Mouse (Mus musculus): Measurements from ENCODE around the gene Znrf1. TPM values are rescaled to one million over a fixed set of nuclear protein-coding genes. Genes with fewer than 3 reads are reported as not detected.

Gene Znrf1
- polyA plus RNA-seq, 1 experiment from 2014 or later = 64.1 TPM

GRCm38 (mm10) chr8:111566326-111566725 lies 30.4 kb downstream of the Znrf1 start:
- DNase-seq (ENCODE audit: low spot score) (no peak), ATAC-seq (replicated peaks; ENCODE audit: low FRiP score) (no peak)
- Histone ChIP-seq H3K9ac (ENCODE audit: low read length) (no peak overlapping the region), H3K4me1 (replicated peaks; ENCODE audit: control insufficient read depth, insufficient read depth, low read length) (no peaks in the 10 kb centered on the region; the same call in 1 of the 2 replicates), H3K36me3 (ENCODE audit: control insufficient read depth, insufficient read depth, low read length) (no peaks in the 10 kb centered on the region), H3K27me3 (ENCODE audit: control insufficient read depth, insufficient read depth, low read length) (no peaks in the 10 kb centered on the region), H3K9me3 (ENCODE audit: control insufficient read depth, low read length) (no peaks in the 10 kb centered on the region), H3K4me2 (ENCODE audit: low read depth, low read length, severe bottlenecking) (no peak overlapping the region), H3K27ac (ENCODE audit: low read depth, low read length) (no peak overlapping the region), H3K4me3 (ENCODE audit: low read depth, low read length) (no peak overlapping the region)
- 60% methylated on average over 9 of the region's 9 CpGs for WGBS

GRCm38 (mm10) chr8:111567571-111567970 lies 31.7 kb downstream of the Znrf1 start:
- no peak overlapping the region for H3K9ac ChIP-seq (ENCODE audit: low read length)
- no peaks in the 10 kb centered on the region for H3K9me3 ChIP-seq (ENCODE audit: control insufficient read depth, low read length)
- ATAC-seq (replicated peaks; ENCODE audit: low FRiP score) (no peak), DNase-seq (ENCODE audit: low spot score) (no peak)
- H3K27me3 ChIP-seq (ENCODE audit: control insufficient read depth, insufficient read depth, low read length) = no peaks in the 10 kb centered on the region
- peaks cover under 1% of the 10 kb centered on the region; the same call in 1 of the 2 replicates for H3K4me1 ChIP-seq (replicated peaks; ENCODE audit: control insufficient read depth, insufficient read depth, low read length)
- 74% methylated on average over 3 of the region's 3 CpGs for WGBS
- no peaks in the 10 kb centered on the region for H3K36me3 ChIP-seq (ENCODE audit: control insufficient read depth, insufficient read depth, low read length)
- no peak overlapping the region for H3K4me2 ChIP-seq (ENCODE audit: low read depth, low read length, severe bottlenecking)
- no peak overlapping the region for H3K27ac ChIP-seq (ENCODE audit: low read depth, low read length)
- H3K4me3 ChIP-seq (ENCODE audit: low read depth, low read length) = no peak overlapping the region

DNA sequence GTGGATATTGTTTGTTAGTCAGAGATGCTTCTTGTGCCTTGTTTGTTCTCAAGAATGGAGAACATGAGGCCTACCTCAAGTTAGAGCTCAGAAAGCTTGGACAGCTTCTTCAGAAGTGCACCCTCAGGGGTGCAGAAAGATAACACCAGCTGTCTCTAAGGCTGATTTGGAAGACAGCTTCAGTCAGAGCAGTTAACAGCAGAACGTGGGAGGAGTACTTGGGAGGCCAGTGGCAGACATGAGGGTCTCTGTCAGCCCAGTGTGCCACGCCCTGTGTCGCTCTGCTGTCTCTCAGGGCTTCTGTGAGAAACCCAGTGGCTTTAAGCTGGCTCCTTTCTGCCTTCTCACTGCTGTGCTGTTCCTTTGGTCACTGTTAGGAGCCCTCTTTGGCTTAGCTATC lies 32.1 kb downstream of the Znrf1 start:
- no peak overlapping the region for H3K9ac ChIP-seq (ENCODE audit: low read length)
- H3K27me3 ChIP-seq (ENCODE audit: control insufficient read depth, insufficient read depth, low read length) = no peaks in the 10 kb centered on the region
- no peak for DNase-seq (ENCODE audit: low spot score)
- ATAC-seq (replicated peaks; ENCODE audit: low FRiP score) = no peak
- no peak overlapping the region for H3K4me3 ChIP-seq (ENCODE audit: low read depth, low read length)
- H3K4me1 ChIP-seq (replicated peaks; ENCODE audit: control insufficient read depth, insufficient read depth, low read length) = peaks cover 2% of the 10 kb centered on the region; the same call in 1 of the 2 replicates
- WGBS = 72% methylated on average over 3 of the region's 3 CpGs
- H3K27ac ChIP-seq (ENCODE audit: low read depth, low read length) = no peak overlapping the region
- no peaks in the 10 kb centered on the region for H3K36me3 ChIP-seq (ENCODE audit: control insufficient read depth, insufficient read depth, low read length)
- no peaks in the 10 kb centered on the region for H3K9me3 ChIP-seq (ENCODE audit: control insufficient read depth, low read length)
- no peak overlapping the region for H3K4me2 ChIP-seq (ENCODE audit: low read depth, low read length, severe bottlenecking)

- WGBS = 86% methylated on average over 4 of the region's 4 CpGs
- no peak for DNase-seq (ENCODE audit: low spot score)
- no peak for ATAC-seq (replicated peaks; ENCODE audit: low FRiP score)
- Histone ChIP-seq H3K27ac (ENCODE audit: low read depth, low read length) (no peak overlapping the region), H3K4me1 (replicated peaks; ENCODE audit: control insufficient read depth, insufficient read depth, low read length) (peaks cover 4% of the 10 kb centered on the region; the same call in 1 of the 2 replicates), H3K9me3 (ENCODE audit: control insufficient read depth, low read length) (no peaks in the 10 kb centered on the region), H3K27me3 (ENCODE audit: control insufficient read depth, insufficient read depth, low read length) (no peaks in the 10 kb centered on the region), H3K9ac (ENCODE audit: low read length) (no peak overlapping the region), H3K4me3 (ENCODE audit: low read depth, low read length) (no peak overlapping the region), H3K36me3 (ENCODE audit: control insufficient read depth, insufficient read depth, low read length) (no peaks in the 10 kb centered on the region), H3K4me2 (ENCODE audit: low read depth, low read length, severe bottlenecking) (no peak overlapping the region)
Observed at GRCm38 (mm10) chr8:111569926-111570325, 34.0 kb downstream of the Znrf1 start.

- WGBS = 71% methylated on average over 2 of the region's 2 CpGs
- peaks cover 4% of the 10 kb centered on the region; the same call in 1 of the 2 replicates for H3K4me1 ChIP-seq (replicated peaks; ENCODE audit: control insufficient read depth, insufficient read depth, low read length)
- ATAC-seq (replicated peaks; ENCODE audit: low FRiP score) = no peak
Observed at GRCm38 (mm10) chr8:111570432-111570831, 34.5 kb downstream of the Znrf1 start.

DNA sequence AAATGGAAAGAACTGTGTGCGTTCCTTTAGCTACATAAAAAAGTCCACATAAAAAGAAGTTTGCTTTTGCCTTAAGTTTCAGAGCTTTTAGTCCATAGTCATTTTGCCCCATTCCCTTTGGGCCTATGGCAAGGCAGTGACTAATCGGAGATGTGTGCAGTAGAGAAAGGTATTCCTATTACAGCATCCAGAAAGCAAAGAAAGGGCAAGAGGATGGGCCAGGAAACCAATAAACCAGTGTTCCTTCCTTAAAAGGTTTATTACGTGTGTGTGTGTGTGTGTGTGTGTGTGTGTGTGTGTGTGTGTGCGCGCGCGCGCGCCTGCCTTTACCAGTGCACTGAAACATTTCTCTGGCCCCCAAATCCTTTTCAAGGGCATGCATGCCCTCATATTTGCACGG lies 35.8 kb downstream of the Znrf1 start:
- Histone ChIP-seq H3K27ac (ENCODE audit: low read depth, low read length) (no peak overlapping the region), H3K9ac (ENCODE audit: low read length) (no peak overlapping the region), H3K4me2 (ENCODE audit: low read depth, low read length, severe bottlenecking) (no peak overlapping the region), H3K9me3 (ENCODE audit: control insufficient read depth, low read length) (no peaks in the 10 kb centered on the region), H3K27me3 (ENCODE audit: control insufficient read depth, insufficient read depth, low read length) (no peaks in the 10 kb centered on the region), H3K4me3 (ENCODE audit: low read depth, low read length) (no peak overlapping the region), H3K4me1 (replicated peaks; ENCODE audit: control insufficient read depth, insufficient read depth, low read length) (peaks cover 4% of the 10 kb centered on the region; the same call in 1 of the 2 replicates), H3K36me3 (ENCODE audit: control insufficient read depth, insufficient read depth, low read length) (no peaks in the 10 kb centered on the region)
- WGBS = 91% methylated on average over 10 of the region's 10 CpGs
- ATAC-seq (replicated peaks; ENCODE audit: low FRiP score) = no peak
- DNase-seq (ENCODE audit: low spot score) = no peak

More at GRCm38 (mm10) chr8:111570432-111570831, 34.5 kb downstream of the Znrf1 start:
- Histone ChIP-seq H3K27ac (ENCODE audit: low read depth, low read length) (no peak overlapping the region), H3K9ac (ENCODE audit: low read length) (no peak overlapping the region), H3K36me3 (ENCODE audit: control insufficient read depth, insufficient read depth, low read length) (no peaks in the 10 kb centered on the region), H3K4me2 (ENCODE audit: low read depth, low read length, severe bottlenecking) (no peak overlapping the region), H3K27me3 (ENCODE audit: control insufficient read depth, insufficient read depth, low read length) (no peaks in the 10 kb centered on the region), H3K9me3 (ENCODE audit: control insufficient read depth, low read length) (no peaks in the 10 kb centered on the region), H3K4me3 (ENCODE audit: low read depth, low read length) (no peak overlapping the region)
- DNase-seq (ENCODE audit: low spot score) = no peak

DNA sequence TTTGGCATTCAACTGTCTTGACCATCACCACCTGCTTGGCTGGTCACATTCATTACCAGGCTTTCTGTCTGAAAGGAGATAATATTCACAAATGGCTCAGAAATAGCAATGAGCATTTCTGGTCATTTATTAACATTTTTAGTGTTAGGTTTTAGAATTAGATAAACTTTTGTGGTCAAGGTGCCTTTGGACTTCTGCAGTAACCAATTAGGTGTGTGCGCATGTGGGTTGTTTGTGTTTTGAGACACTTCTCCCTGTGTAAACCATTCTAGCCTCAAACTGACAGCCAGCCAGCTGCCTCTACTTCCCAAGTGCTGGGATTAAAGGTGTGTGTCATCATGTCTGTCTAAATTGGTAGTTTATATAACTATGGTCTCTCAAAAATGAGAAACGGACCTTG lies 36.5 kb downstream of the Znrf1 start:
- H3K27ac ChIP-seq (ENCODE audit: low read depth, low read length) = no peak overlapping the region
- no peak overlapping the region for H3K4me2 ChIP-seq (ENCODE audit: low read depth, low read length, severe bottlenecking)
- no peaks in the 10 kb centered on the region for H3K36me3 ChIP-seq (ENCODE audit: control insufficient read depth, insufficient read depth, low read length)
- WGBS = 87% methylated on average over 2 of the region's 2 CpGs
- H3K9me3 ChIP-seq (ENCODE audit: control insufficient read depth, low read length) = no peaks in the 10 kb centered on the region
- H3K4me3 ChIP-seq (ENCODE audit: low read depth, low read length) = no peak overlapping the region
- H3K4me1 ChIP-seq (replicated peaks; ENCODE audit: control insufficient read depth, insufficient read depth, low read length) = peaks cover 4% of the 10 kb centered on the region; the same call in 1 of the 2 replicates
- ATAC-seq (replicated peaks; ENCODE audit: low FRiP score) = no peak
- no peak for DNase-seq (ENCODE audit: low spot score)
- no peak overlapping the region for H3K9ac ChIP-seq (ENCODE audit: low read length)
- H3K27me3 ChIP-seq (ENCODE audit: control insufficient read depth, insufficient read depth, low read length) = no peaks in the 10 kb centered on the region

DNA sequence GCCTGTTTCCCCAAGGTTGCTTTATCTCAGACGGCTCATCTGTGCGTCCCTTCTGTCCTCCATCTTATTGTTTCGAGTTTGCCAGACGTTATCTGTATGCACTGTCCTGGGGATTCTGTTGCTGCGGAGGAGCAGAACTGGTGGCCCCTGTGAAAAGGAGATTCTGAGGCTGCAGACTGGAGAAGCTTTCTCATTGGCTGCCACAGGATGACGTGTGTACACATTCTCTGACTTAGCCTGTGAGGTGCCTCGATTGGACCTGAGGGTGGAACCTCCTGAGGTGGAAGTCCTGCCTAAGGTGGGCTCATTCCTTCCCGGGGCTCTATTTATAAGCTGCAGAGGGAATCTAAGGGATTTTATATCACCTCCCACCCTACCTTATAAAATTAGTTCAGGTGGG lies 37.7 kb downstream of the Znrf1 start:
- no peak overlapping the region for H3K4me3 ChIP-seq (ENCODE audit: low read depth, low read length)
- H3K27me3 ChIP-seq (ENCODE audit: control insufficient read depth, insufficient read depth, low read length) = no peaks in the 10 kb centered on the region
- 26% methylated on average over 8 of the region's 8 CpGs for WGBS
- H3K36me3 ChIP-seq (ENCODE audit: control insufficient read depth, insufficient read depth, low read length) = no peaks in the 10 kb centered on the region
- H3K27ac ChIP-seq (ENCODE audit: low read depth, low read length) = no peak overlapping the region
- no peak overlapping the region for H3K4me2 ChIP-seq (ENCODE audit: low read depth, low read length, severe bottlenecking)
- H3K9me3 ChIP-seq (ENCODE audit: control insufficient read depth, low read length) = no peaks in the 10 kb centered on the region
- no peak overlapping the region for H3K9ac ChIP-seq (ENCODE audit: low read length)
- DNase-seq (ENCODE audit: low spot score) (no peak), ATAC-seq (replicated peaks; ENCODE audit: low FRiP score) (peak; percentile 30)
- H3K4me1 ChIP-seq (replicated peaks; ENCODE audit: control insufficient read depth, insufficient read depth, low read length) = peaks cover 4% of the 10 kb centered on the region; the same call in 1 of the 2 replicates

- 83% methylated on average over 2 of the region's 2 CpGs for WGBS
- no peak overlapping the region for H3K4me3 ChIP-seq (ENCODE audit: low read depth, low read length)
- no peak for DNase-seq (ENCODE audit: low spot score)
- no peak for ATAC-seq (replicated peaks; ENCODE audit: low FRiP score)
- no peak overlapping the region for H3K27ac ChIP-seq (ENCODE audit: low read depth, low read length)
- H3K27me3 ChIP-seq (ENCODE audit: control insufficient read depth, insufficient read depth, low read length) = no peaks in the 10 kb centered on the region
- H3K9me3 ChIP-seq (ENCODE audit: control insufficient read depth, low read length) = no peaks in the 10 kb centered on the region
- H3K4me1 ChIP-seq (replicated peaks; ENCODE audit: control insufficient read depth, insufficient read depth, low read length) = peaks cover 4% of the 10 kb centered on the region; the same call in 1 of the 2 replicates
- H3K4me2 ChIP-seq (ENCODE audit: low read depth, low read length, severe bottlenecking) = no peak overlapping the region
- H3K9ac ChIP-seq (ENCODE audit: low read length) = no peak overlapping the region
- H3K36me3 ChIP-seq (ENCODE audit: control insufficient read depth, insufficient read depth, low read length) = no peaks in the 10 kb centered on the region
Observed at GRCm38 (mm10) chr8:111574016-111574415, 38.1 kb downstream of the Znrf1 start.
